Mouse (Mus musculus) left cerebral cortex, adult 18-20 months (tissue): ENCODE measurements around the gene Tmprss3. TPM values are rescaled to one million over a fixed set of nuclear protein-coding genes. Genes with fewer than 3 reads are reported as not detected.

ENCODE experiments used
- DNase-seq, 2 experiments: peaks; one replicate each; pipeline ENCODE4 v3.0.0; 2021 to 2022; ENCODE audit warnings: low spot score in 2 of 2, mixed read lengths in 1 of 2
- total RNA-seq, 2 experiments: library from RNA; stranded (reverse); gene quantifications; 2 replicates each; pipeline ENCODE4 v1.2.3; 2021

Gene Tmprss3
- total RNA-seq, 2 experiments from 2014 or later, result 0.12 TPM; not detected in 1

DNA sequence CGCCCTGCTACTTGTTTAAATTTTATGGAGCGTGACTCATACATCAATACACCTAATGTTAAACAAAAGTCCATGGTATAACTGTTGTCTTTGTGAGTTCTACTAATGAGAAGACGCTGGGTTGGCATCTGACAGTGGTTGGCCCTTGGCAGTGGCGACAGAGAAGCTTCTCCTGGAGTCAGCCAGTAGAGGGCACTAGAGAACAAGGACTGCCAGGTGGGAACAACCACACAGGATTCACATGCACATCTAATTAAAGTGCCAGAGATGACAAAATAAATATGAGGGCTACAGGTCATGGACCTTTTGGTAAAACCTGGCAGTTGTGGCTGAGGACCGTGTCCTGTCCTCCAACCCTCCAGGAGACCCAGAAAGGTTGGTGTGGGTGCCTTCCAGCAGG is 60.4 kb downstream of the Tmprss3 start:
- DNase-seq, result peak; percentile 59 to 70

- DNase-seq, result no peak
Observed at GRCm38 (mm10) chr17:31136821-31137220, 62.0 kb downstream of the Tmprss3 start.

GRCm38 (mm10) chr17:31136291-31136690 is 62.5 kb downstream of the Tmprss3 start:
- DNase-seq, result no peak

DNA sequence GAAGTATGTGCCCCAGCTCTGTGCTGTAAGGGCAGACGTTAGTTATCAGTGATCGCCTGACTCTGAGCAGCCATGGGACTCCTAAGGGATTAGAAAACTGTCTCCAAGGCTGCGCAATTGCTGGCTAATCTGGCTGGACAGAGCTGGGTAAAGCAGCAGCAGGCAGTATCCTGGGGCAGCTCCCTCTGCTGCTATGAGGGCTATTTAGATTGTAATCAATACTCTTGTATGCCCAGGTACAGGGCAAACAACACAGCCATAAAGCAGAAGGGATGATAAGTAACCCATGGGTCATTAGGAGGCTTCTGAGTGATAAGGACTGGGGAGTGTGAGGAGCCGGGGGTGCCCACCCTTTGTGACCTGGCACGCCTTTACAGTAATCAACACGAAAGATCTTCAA is 63.9 kb downstream of the Tmprss3 start:
- no peak for DNase-seq

DNA sequence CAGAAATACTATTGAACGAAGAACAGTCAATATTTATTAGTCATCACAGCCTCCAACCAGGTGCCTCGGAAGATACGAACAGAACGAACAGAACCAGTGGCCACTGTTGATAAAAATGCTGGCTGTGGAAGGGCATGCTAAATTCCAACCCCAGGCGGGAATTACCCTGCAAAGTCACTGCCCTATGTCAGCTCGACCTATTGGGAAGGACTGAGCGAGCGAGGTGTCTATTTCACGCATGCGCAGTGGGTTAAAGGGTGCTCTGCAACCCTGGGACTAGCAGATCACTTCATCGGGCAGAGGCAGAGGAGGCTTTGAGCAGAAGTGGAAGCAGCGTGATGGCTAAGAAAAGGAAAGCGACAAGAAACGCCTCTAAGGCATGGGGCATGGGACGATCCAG is 65.0 kb downstream of the Tmprss3 start:
- DNase-seq, result no peak

- peak; percentile 61 to 64 for DNase-seq
Observed at GRCm38 (mm10) chr17:31131269-31131821, 67.4 kb downstream of the Tmprss3 start.

DNA sequence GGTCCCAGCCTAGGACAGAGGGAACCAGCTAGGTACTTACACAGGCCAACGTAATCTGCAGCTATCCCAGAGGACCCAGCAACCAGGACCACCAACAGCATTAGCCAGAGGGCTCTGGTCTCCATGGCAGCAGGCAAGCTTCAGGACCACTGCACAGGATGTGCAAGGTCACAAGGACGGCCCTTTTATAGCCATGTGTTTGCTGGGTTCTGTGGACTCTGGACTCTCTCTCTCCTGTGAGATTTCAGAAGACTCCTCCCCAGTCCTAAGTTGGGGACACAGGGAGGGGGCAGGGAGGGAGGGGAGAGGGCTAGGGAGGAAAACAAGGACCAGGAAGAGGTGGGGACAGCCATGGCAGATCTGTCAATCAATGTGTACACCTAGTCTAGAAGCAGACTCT is 69.3 kb downstream of the Tmprss3 start, which contains the start of gene Tff3:
TSS of gene Tff3 (minus strand) at position 195 of the 400 bp plus-strand sequence.
- no peak for DNase-seq

Other genes starting within 250 kb of the Tmprss3 start
- under 1 TPM in 1 of 2 experiments, not detected in 1; 0.16 TPM for gene Umodl1, start 244.3 kb downstream of the Tmprss3 start, total RNA-seq
- gene Abcg1, start 141.3 kb downstream of the Tmprss3 start, total RNA-seq, result 10 to 100 TPM; 70.5 to 80.0 TPM
- not detected for gene Tff3, start 69.3 kb downstream of the Tmprss3 start, total RNA-seq
- not detected for gene Tff2, start 54.7 kb downstream of the Tmprss3 start, total RNA-seq
- not detected for gene Tff1, start 33.7 kb downstream of the Tmprss3 start, total RNA-seq
- not detected for gene Ubash3a, start 8.9 kb upstream of the Tmprss3 start, total RNA-seq
- 10 to 100 TPM; 15.4 to 16.8 TPM for gene Rsph1, start 78.4 kb upstream of the Tmprss3 start, total RNA-seq
- gene Slc37a1, start 87.8 kb upstream of the Tmprss3 start, total RNA-seq, result 10 to 100 TPM; 10.2 to 10.7 TPM
- 10 to 100 TPM; 21.2 to 22.4 TPM for gene Pde9a, start 187.2 kb upstream of the Tmprss3 start, total RNA-seq